Mouse (Mus musculus): ENCODE data around the gene Ttc13.

- TF ChIP-seq EP300 (IDR thresholded peaks at IDR 0.05; ENCODE audit: low read depth), result no peak
- no peak for TF ChIP-seq CTCF (IDR thresholded peaks at IDR 0.05; ENCODE audit: low read depth)
Observed at GRCm38 (mm10) chr8:124700271-124700670, 21.5 kb downstream of the Ttc13 start.
